Mouse (Mus musculus) liver, adult (tissue): ENCODE measurements around the gene Kat2a.

Experiments
- GATA4 ChIP-seq: IDR thresholded peaks from 2 replicates; pipeline ENCODE4 v1.6.1; 2014; ENCODE audit warnings: mild to moderate bottlenecking, low read length; ENCODE audit not compliant: insufficient replicate concordance

Gene Kat2a

DNA sequence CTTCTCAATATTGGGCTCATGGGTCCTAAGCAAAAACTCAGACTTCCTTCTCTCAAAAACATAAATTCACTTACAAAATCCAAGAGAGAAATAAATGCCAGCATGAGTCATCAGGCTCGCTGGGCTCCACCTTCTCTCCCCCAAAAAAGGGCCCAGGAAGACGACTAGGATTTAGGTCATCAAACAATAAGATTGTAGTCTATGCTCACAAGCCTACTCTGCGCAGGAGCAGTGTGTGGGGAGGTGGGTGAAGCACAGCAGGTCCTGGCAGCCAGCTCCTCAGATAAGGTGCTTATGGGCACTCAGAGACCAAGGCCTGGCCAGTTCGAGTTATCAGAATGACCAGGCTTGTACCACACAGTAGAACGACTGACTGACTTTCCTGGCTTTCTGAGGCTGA, 8.1 kb upstream of the Kat2a start:
- TF ChIP-seq GATA4: no peak

DNA sequence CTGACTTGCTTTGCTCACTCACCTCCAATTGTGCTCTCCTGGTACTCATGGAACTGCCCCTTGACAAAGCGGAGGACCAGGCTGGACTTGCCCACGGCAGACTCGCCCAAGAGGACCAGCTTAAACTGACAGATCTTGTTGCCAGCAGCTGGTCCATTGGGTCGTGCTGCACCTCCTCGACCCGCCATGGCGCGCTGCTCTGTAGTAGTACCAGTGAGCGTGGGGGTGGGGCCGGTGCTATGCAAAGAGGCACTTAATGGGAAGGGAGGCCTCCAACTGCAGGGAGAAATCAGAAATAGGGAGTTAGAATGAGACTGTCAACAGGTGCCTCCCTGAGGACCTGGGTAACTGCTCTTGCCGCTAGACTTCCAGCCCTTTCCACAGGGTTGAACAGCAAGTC, 7.6 kb upstream of the Kat2a start:
- no peak for TF ChIP-seq GATA4

DNA sequence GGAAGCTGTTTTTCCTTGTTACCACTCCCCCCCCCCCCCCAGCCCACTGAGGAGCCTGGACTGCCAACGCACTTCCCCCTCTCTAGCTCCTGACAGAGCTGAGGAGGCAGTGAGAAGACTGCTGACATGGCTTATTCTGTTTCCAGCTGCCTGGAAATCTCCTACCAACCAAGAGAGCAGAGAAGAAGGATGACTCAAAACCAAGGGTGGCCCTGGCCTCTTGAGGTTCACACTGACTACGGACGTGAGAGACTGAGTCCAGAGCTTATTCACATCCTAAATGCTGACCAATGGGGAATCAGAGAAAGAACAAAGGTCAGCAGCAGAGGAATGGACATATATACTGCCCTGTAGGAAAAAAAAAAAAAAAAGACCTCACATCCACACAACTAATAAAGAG, 7.0 kb upstream of the Kat2a start:
- TF ChIP-seq GATA4: no peak

DNA sequence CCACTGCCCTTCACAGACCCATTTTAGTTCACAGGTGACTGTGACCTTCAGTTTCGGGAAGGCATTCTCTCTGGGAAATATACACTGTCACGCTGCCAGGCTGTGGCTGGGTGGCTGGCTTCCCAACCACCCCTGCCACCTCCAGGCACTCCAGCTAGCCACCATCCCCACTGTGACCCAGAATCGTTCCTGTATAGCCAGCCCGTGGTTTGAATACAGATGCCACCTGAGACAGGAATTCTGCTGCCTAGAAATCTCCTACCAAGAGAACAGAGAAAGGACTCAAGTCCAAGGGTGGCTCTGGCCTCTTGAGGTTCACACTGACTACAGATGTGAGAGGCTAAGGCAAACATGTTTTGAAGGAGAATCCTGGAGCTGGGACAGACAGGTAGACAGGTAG, 6.6 kb upstream of the Kat2a start:
- no peak for TF ChIP-seq GATA4

DNA sequence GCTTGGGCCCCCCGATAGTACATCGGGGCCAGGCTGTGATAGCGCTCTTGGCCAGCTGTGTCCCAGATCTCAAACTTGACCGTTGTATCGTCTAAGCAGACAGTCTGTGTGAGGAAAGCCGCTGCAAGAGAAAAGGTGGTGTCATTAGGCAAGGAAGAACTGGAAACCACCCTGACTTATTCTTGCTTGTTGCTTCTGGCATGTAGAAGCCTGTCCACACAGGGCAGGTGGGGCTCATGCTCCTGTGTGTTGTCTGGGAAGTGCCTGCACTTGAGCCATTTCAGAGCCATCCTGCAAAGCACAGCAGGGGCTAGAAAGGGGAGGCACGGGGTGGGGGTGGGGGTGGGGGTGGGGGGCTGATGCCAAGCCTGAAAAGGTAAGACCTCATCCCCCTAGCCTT, 6.2 kb upstream of the Kat2a start:
- no peak for TF ChIP-seq GATA4

DNA sequence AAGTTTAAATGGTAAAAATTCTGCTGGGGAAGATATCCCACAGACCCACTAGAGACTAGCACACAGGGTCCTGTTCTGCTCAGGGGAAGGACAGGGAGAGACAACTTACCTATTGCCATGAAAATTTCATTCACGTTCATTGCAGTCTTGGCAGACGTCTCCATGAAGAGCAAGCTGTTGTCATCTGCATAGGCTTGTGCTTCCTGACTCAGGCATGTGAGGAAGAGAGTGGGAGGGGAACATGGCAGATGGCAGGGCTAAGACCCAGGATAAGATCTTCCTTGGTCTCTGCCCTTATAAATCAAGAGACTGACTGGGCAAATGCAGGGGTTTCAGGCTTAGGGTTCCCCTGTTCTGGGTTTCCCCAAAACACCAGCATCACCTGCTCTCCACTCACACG, 4.4 kb upstream of the Kat2a start:
- no peak for TF ChIP-seq GATA4

DNA sequence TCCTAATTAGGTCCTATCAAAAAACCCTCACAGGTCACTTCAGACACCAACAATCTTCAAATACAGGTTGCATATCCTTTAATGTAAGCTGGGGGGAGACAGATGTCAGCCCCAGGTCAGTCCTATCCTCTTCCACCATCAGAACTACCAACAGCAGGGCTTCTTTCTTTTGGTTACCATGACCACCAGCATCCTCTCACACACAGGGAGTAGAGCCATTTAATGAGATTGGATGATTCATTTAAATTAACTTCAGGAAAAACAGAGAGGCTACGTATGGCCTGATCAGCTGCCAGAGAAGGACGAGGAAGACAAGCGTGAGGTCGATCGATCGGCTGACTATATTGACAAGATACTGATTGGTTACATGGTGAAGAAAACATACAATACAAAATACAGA, 2.7 kb upstream of the Kat2a start:
- TF ChIP-seq GATA4: no peak

DNA sequence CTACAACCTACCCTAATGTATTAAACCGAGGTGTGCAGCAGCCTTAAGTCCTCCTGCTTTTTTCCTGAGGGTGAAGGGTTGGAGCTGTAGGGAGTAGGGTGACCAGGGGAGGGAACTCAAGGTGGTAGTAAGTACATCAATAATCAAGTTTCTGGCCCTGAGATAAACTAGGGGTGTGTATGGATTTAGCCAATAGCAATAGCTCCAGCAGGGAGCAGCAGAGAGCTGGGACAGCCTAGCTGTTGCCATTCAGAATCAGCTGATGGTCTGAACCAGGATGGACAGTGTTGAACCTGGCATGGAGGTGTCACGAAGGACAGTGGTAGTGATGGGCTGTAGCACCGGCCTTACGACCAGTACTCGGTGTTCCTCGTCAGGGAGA, 2.3 kb upstream of the Kat2a start:
- TF ChIP-seq GATA4: no peak

DNA sequence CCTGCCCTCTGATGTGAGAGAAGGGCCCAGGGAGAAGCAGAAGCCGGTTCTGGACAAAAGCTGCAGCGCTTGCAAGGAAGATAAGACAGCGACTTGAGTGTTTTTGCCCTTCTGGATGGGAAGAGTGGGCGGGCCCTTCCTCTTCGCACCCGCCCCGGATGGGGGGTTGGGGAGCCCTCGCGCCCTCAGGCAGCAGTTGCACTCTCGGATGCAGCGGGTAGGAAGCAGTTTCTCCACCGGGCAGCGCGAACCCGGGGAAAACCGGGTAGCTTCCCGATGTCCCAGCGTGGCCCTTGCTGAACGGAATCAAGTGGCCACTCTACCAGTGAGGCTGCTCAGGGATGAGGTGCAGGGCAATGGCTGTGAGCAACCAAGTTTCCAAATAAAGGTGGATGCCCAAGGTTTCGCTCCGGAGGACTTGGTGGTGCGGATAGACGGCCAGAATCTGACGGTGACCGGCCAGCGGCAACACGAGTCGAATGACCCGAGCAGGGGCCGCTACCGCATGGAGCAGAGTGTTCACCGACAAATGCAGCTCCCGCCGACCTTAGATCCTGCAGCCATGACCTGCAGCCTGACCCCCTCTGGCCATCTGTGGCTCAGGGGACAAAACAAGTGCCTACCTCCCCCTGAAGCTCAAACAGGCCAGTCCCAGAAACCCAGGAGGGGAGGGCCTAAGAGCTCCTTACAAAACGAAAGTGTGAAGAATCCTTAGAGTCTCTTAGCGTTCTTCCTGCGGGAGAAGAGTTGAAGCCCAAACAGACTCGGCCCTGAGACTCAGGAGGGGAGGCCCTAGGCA, 1.7 kb upstream of the Kat2a start, which contains the start of gene Hspb9:
Gene Hspb9, plus strand, starts transcription at position 116 of the 799 bp plus-strand sequence.
- peak; percentile 85; the same call in 1 of the 2 replicates for TF ChIP-seq GATA4

DNA sequence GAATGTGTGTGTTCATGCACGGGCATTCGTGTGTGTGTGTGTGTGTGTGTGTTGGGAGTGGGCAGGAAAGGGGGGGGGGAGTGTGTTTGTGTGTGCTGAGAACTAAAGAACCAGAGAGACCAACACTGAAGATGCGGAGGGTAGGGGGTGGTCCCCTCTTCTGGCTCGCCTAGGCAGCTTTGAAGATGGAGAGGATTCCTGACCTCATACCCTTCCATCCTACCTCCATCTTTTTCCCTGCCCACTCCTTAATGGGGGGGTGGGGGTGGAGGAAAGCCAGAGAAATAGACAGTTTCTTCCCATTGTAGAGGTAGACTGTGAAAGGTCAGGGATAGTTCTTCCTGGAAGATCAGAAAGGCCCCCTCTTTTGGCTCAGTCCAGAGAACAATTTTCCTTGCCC, 909 bp upstream of the Kat2a start:
- no peak for TF ChIP-seq GATA4

DNA sequence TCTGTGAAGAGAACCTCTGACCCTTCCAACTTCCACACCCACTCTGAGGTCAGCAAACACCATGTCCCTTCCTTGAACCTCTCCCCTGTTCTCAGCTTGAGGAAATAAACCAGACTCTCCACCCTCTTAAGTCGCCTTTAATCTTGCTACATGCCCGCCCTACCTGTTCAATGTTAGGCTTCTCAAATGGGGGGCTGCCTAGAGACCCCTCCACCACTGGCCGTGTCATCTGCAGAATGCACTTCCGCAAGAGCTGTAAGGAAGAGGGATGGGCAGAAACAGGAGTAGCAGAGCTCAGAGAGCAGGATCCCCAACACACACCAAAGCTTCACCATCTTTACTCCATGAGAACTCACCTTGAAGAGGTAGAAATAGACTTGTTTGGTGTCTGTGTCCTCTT, 1.3 kb downstream of the Kat2a start:
- TF ChIP-seq GATA4: no peak

DNA sequence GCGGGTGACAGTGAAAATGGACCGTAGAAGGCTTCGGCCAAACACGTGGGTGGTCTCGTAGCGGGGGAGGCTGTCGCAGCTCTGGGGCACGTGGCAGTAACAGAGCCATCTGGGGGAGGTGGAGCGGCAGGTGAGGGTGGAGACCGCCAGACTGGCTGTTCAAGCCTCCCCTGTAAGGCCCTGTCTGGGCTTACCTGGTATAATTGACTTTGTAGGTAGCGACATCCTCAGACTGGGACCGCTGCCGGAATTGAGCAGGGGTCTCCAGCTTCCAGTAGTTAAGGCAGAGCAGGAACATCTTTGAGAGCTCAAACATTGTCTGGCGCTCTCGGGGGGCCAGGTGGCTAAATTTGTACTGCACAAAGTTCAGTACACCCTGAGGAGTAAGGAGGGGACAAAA, 1.7 kb downstream of the Kat2a start:
- TF ChIP-seq GATA4: no peak

DNA sequence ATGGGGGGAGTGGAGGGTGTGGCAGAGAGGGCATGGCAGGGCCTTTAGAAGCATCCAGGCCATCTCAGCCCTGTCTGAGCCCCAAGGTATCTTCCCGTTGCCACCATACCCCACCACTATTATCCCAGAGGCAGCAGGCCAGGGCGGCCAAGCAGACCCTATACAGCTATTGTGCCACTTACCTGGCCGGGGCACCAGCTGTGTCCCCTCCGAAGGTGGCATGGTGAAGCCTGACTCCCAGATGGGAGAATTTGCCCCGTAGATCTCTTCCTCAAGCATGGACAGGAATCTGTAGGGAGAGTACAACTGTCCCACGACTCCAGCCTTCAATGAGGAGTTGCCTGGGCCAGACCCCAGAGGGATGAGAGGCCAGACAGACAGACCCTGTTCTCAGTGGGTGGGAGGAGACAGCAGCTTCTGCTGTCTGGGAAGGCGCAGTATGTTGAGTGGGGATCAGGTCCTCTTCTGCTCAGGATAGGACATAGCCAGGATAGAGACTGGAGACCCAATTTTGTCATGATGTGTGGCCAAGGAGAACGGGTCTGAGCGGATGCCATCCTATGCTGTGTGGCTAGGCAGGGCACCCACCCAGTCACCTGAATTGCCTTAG, 3.0 kb downstream of the Kat2a start:
- TF ChIP-seq GATA4: no peak

DNA sequence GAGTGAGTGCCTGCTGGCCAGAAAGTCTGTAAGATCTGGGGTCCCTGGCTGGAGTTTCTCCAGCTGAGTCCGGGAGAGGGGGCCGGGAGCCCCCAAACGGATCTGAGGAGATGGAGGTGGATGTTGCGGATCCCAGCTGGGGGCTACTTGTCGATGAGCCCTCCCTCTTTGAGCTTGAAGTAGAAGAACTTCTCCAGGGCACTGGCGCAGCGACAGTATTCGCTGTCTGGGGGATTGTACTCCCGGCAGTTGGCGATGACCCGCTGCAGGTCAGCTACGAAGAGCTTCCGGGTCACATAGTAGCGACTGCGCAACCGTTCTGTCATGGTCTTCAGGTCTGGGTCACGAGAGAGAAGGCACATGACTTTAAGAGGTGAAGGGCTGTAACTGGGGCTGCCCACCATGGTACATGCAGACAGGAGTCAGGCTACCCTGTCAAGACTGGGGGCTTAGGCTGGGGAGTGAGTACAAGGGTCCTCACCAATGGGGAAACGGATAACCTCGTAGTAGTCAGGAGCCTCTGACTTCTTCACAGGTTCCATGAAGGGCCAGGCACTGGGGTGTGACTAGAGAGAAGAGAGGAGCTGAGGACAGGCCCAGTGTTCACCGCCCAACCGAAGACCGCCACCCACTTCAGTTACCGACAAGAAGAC, 7.0 kb downstream of the Kat2a start:
- no peak for TF ChIP-seq GATA4

DNA sequence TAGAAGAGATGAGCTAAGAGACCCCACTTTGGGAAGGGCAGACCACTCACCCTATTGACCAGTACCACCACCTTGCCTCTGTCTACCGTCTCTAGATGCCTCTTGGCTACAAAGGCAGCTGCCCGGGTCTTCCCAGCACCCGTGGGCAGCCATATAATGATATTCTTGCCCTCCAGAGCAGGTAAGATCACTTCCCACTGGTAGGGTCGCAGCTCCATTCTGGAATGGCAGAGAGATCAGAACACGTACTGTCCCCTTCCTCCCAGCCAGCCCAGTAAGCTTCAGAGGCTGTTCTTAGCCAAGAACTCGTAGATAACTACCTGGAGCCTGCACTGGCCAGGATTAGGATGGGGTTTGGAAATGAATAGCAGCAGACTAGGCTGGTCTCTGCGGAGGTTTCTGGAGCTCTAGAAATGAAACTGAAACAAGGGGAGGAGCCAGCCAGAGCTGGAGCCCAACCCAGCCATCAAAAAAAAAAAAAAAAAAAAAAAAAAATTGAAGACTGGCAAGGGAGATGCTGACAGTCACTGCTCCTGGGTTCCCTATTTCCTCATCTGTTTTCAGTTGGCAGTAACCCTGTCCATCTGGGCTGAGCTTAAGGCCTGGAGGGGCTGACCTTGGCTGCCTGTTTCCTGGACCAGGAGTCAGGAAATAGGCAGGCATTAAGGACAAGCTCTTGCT, 8.3 kb downstream of the Kat2a start, which contains the start of gene Dhx58:
Gene Dhx58, minus strand, starts transcription at position 421 of the 681 bp plus-strand sequence.
- TF ChIP-seq GATA4: no peak

DNA sequence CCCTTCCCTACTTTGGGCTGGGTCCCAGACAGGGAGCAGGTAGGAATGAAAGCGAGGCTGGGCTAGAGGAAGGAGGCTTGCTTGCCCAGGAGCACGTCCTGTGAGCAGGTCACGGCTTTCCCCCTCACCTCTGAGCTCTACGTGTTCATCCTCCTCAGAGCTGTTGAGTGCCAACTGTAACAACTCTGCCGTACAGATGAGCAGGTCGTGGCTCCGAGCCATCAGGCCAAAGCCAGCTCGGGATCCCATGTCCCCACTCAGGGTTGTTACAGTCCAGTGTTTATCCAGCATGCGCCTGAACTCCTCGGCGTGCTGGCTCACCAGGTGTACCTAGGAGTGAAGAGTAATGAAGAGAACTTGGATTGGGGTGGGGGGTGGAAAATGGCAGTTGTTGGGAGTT, 8.9 kb downstream of the Kat2a start:
- no peak for TF ChIP-seq GATA4
